ENCODE assay signal across 8 mouse cellular contexts in the genomic region with DNA sequence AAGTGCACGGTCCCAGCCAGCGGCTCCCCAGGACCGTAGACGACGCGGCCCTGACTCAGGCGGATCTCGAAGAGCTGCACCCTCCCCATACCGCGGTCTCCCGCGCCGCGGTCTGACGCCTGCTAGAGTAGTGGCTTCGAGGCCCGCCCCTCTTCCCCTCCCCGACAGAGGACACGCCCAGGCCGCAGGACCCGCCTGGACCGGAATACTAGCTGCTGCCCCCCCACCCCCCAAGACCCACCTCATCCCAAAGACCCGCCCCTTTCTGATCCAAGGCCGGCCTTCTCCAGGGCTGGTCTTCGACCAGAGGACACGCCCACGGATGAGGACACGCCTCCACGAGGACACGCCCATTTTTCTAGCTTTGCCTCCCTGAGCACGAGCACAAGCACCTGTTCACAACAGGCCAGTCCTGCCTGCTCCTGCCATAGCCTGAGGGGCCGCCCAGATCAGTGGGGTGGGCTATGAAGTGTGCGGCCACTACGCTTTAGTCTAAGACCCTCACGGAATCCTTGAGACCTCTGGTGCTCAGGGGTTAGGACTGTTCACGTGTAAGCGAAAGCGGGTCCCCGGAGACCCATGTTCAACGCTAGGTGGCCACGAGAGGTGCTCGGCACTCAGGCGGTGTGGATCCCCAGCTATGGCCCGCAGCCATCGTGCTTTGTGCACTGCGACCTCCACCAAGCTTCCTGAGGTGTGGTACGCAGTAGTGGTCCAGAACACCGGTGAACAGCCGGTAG. TPM values are rescaled to one million over a fixed set of nuclear protein-coding genes. Genes with fewer than 3 reads are reported as not detected.
DNase-seq lines count a peak whose midpoint lies in the region; ATAC-seq lines count a peak whose summit lies in the region.

A gene (minus strand): TSS at position 196 of the 740 bp plus-strand sequence.

- peak; percentile 93 for ATAC-seq in hindbrain, embryonic 12.5 days (ENCODE audit: low FRiP score)

- peak within 1 kb of the TSS; percentile 94 for H3K4me2 ChIP-seq in hindbrain, embryonic 12.5 days (replicated peaks)

- peak within 1 kb of the TSS; percentile 72 for H3K9ac ChIP-seq in hindbrain, embryonic 12.5 days

- no peak within 1 kb of the TSS for H3K27ac ChIP-seq in hindbrain, embryonic 12.5 days

- peaks cover 14% of the 10 kb centered on the region for H3K4me1 ChIP-seq in hindbrain, embryonic 12.5 days

- under 1% methylated on average over 48 of the region's 49 CpGs for WGBS in hindbrain, embryonic 12.5 days

- peak within 1 kb of the TSS; percentile 57 for H3K4me3 ChIP-seq in hindbrain, embryonic 12.5 days

- peaks cover 16% of the 10 kb centered on the region for H3K27me3 ChIP-seq in hindbrain, embryonic 12.5 days

- H3K36me3 ChIP-seq in hindbrain, embryonic 12.5 days: no peaks in the 10 kb centered on the region

- no peaks in the 10 kb centered on the region for H3K9me3 ChIP-seq in hindbrain, embryonic 12.5 days (replicated peaks)

- peak; percentile 96 for DNase-seq in NIH3T3 (ENCODE audit: low read depth)
- peak; percentile 90 to 92 for DNase-seq in cerebellum, postnatal 10 days
- DNase-seq in frontal cortex, postnatal 10 days (ENCODE audit: low spot score in 2 of 2): peak; percentile 83 to 86
- DNase-seq in layer of hippocampus, postnatal 14 days (ENCODE audit: low spot score in 2 of 2): peak; percentile 76 to 90
- DNase-seq in lung, postnatal 14 days: peak; percentile 94
- DNase-seq in retina, adult 2 months (ENCODE audit: low read depth, low spot score): peak; percentile 80
- peak; percentile 94 to 95 for DNase-seq in thymus, postnatal 36 days

RNA-seq across cellular contexts. Expression of the gene that starts here (rescaled TPM):
- 20.0 and 21.9 TPM in 2 replicates for polyA plus RNA-seq in hindbrain, embryonic 12.5 days (2016; fragmentation: Nextera tagmentation; extraction: Ambion mirVana)
- 10 to 100 TPM; 16.5 to 17.5 TPM for total RNA-seq in layer of hippocampus, postnatal 14 days (2021)
